Mouse (Mus musculus) G1E (cell line): Measurements from ENCODE around the gene Slc6a12. TPM values are rescaled to one million over a fixed set of nuclear protein-coding genes. Genes with fewer than 3 reads are reported as not detected.

Experiments used
- ATAC-seq: 2 replicates; pipeline ENCODE4 v1.8.0; 2016; ENCODE audit warnings: mild to moderate bottlenecking; ENCODE audit not compliant: insufficient number of reproducible peaks, poor library complexity, low FRiP score, severe bottlenecking; ENCODE audit errors: extremely low read depth
- DNase-seq: peaks from one replicate; pipeline ENCODE4 v3.0.0; 2012; ENCODE audit warnings: low spot score
- H3K27me3 ChIP-seq: 2 replicates; pipeline ENCODE4 v1.6.1; 2012; ENCODE audit warnings: mild to moderate bottlenecking, low read length, inconsistent platforms; ENCODE audit not compliant: insufficient read depth
- H3K36me3 ChIP-seq: replicated peaks from 2 replicates; pipeline ENCODE3; 2012; ENCODE audit warnings: mild to moderate bottlenecking, inconsistent platforms
- H3K4me1 ChIP-seq: 2 replicates; pipeline ENCODE4 v1.6.1; 2012; ENCODE audit warnings: low read depth, low read length, inconsistent platforms, mixed read lengths; ENCODE audit not compliant: insufficient read depth
- H3K4me3 ChIP-seq: 2 replicates; pipeline ENCODE4 v1.5.1; 2012; ENCODE audit warnings: low read depth, mild to moderate bottlenecking, inconsistent platforms, low read length, moderate library complexity, mixed read lengths
- H3K9me3 ChIP-seq: replicated peaks from 2 replicates; pipeline ENCODE4 v1.6.1; 2012; ENCODE audit warnings: inconsistent platforms
- CTCF ChIP-seq: IDR thresholded peaks from 2 replicates; pipeline ENCODE4 v1.5.1; 2012; ENCODE audit warnings: low read depth, low read length, inconsistent platforms, mixed read lengths
- GATA1 ChIP-seq: IDR thresholded peaks from 2 replicates; pipeline ENCODE4 v1.6.1; 2012; ENCODE audit warnings: borderline replicate concordance, low read length, inconsistent platforms, mixed read lengths
- GATA2 ChIP-seq: IDR thresholded peaks from 2 replicates; pipeline ENCODE4 v1.6.1; 2012; ENCODE audit warnings: low read depth, low read length, inconsistent platforms, borderline replicate concordance
- POLR2AphosphoS5 ChIP-seq: IDR thresholded peaks from 2 replicates; pipeline ENCODE4 v1.6.1; 2012; ENCODE audit warnings: low read depth, low read length, inconsistent platforms; ENCODE audit not compliant: insufficient replicate concordance
- TAL1 ChIP-seq: conservative IDR thresholded peaks from 2 replicates; pipeline ENCODE4 v1.6.1; 2012; ENCODE audit warnings: low read depth, low read length, inconsistent platforms, mixed read lengths
- polyA plus RNA-seq: library from polyadenylated mRNA; stranded (reverse); fragments of >175 nt; gene quantifications from 2 replicates; pipeline ENCODE4 v1.2.3, GENCODE M21; 2012
- total RNA-seq, 2 experiments: library from RNA; stranded (forward) in 1 of 2; stranded (reverse) in 1 of 2; fragments of 200-1000 nt in 1 of 2; fragments of >200 nt in 1 of 2; fragmentation: Nextera tagmentation in 1 of 2; gene quantifications; 2 replicates each; pipeline ENCODE4 v1.2.3; 2014 to 2017

Gene Slc6a12
- total and polyA plus RNA-seq, 3 experiments, result not detected

DNA sequence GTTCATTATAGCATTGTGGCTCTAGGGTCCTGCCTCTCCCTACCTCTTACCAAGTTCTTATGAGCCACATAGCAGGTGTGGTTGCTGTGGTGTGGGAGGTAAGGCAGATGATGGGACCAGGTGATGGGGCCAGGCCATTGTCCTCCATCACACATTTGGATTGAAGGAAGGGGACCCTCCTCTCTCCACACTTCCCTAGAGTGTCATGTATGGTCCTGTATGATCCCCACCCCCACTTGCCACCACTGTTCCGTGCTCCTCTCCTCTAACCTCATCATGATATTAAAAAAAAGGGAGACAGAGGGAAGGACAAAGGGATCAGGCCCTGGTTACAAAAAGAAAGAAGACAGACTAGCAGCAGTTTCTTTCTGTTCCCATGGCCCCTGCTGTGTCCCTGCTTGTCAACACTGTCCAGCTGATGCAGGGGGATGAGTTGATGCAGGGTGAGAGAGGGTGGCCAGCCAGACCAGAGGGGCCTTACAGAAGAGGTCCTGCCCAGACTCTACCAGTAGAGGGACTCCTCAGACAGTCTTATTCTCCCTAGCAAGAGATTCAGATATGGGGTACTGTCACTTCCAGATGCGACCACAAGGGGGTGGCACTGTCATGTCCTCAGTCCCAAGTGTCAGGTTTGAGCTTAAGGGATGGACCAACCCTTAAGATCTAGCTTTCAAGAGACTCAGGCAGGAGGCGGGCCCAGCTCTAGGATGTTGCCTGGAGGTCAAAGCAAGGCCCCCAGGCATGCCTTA lies 4.9 kb upstream of the Slc6a12 start:
- DNase-seq (peak; percentile 79), ATAC-seq (peak; percentile 51)
- H3K4me1 ChIP-seq, result peaks cover 33% of the 10 kb centered on the region
- no peak for TF ChIP-seq POLR2AphosphoS5
- no peak for TF ChIP-seq GATA1
- TF ChIP-seq GATA2, result no peak
- TF ChIP-seq CTCF, result peak; percentile 66
- TF ChIP-seq TAL1, result no peak
- no peaks in the 10 kb centered on the region for H3K9me3 ChIP-seq
- peaks cover 3% of the 10 kb centered on the region for H3K27me3 ChIP-seq
- H3K4me3 ChIP-seq, result peak overlapping the region; percentile 71; the same call in 1 of the 2 replicates
- H3K36me3 ChIP-seq, result peaks cover 23% of the 10 kb centered on the region

DNA sequence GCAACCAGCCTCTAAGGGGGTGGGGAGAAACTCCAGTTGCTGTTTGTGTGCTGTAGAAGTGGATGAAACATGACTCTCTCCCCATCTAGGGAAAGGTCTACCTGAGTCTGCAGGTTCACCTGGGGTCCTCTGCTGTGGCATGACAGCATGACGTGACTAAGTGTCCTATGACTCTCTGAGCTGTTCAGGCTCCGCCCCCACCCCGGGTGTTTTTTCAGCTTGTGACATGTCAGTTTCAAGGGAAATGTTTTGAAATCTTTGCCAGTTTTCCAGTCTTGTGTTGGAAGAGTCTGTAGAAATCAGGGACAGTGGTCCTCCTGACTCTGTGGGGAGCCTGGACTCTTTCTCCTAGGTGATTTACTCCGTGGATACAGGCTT lies 4.4 kb upstream of the Slc6a12 start:
- TF ChIP-seq CTCF (no peak), POLR2AphosphoS5 (no peak), GATA1 (no peak), TAL1 (no peak), GATA2 (no peak)
- peaks cover 23% of the 10 kb centered on the region for H3K36me3 ChIP-seq
- peaks cover 33% of the 10 kb centered on the region for H3K4me1 ChIP-seq
- H3K9me3 ChIP-seq, result no peaks in the 10 kb centered on the region
- no peak for ATAC-seq
- H3K27me3 ChIP-seq, result peaks cover 3% of the 10 kb centered on the region
- DNase-seq, result no peak
- H3K4me3 ChIP-seq, result no peak overlapping the region

DNA sequence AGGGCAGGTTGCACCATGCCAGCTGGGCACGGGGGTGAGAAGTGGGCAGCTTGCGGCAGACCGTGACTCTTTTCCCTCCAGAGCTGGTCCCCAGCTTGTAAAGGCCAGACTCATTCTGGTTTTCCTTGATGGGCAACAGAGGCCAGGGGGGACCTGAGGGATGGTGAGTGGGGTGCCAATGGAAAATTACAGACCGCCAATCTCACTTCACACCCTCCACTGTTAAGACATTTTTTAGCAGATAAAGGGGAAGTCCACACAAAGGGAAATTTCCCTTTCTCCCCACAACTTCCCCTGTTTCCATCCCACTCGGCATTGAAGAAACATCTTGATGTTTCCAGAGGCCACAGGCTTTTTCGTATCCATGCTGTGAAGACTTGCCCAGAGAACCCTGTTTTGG lies 1.2 kb upstream of the Slc6a12 start:
- H3K36me3 ChIP-seq, result peaks cover 23% of the 10 kb centered on the region
- H3K9me3 ChIP-seq, result no peaks in the 10 kb centered on the region
- H3K4me1 ChIP-seq, result peaks cover 20% of the 10 kb centered on the region
- peaks cover 3% of the 10 kb centered on the region for H3K27me3 ChIP-seq
- DNase-seq (no peak), ATAC-seq (no peak)
- no peak overlapping the region for H3K4me3 ChIP-seq
- no peak for TF ChIP-seq GATA1
- TF ChIP-seq GATA2, result no peak
- TF ChIP-seq POLR2AphosphoS5, result no peak
- no peak for TF ChIP-seq CTCF

DNA sequence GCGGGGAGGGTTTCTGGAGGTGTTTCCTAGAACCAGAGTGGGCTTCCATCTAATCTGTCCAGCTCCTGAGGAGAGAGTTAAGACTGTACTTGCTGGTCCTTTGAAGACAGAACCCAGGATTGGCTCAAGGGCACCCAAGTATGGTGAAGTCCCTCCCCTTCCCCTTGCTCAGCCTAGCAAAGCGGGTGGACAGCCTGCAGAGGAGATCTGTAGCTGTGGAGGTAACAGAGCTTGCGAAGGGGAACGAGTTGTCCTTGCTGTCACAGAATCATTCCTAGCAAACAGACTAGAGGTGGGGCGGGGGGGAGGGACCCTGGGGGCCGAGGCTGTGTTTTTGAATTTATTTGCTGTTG lies 871 bp downstream of the Slc6a12 start:
- H3K4me1 ChIP-seq, result peaks cover 2% of the 10 kb centered on the region; the same call in 1 of the 2 replicates
- H3K27me3 ChIP-seq, result peaks cover 3% of the 10 kb centered on the region
- peaks cover 7% of the 10 kb centered on the region for H3K36me3 ChIP-seq
- DNase-seq, result no peak
- no peaks in the 10 kb centered on the region for H3K9me3 ChIP-seq
- no peak for ATAC-seq
- no peak for TF ChIP-seq TAL1
- no peak for TF ChIP-seq GATA1
- no peak for TF ChIP-seq POLR2AphosphoS5
- TF ChIP-seq CTCF, result no peak
- TF ChIP-seq GATA2, result no peak
- no peak overlapping the region for H3K4me3 ChIP-seq

DNA sequence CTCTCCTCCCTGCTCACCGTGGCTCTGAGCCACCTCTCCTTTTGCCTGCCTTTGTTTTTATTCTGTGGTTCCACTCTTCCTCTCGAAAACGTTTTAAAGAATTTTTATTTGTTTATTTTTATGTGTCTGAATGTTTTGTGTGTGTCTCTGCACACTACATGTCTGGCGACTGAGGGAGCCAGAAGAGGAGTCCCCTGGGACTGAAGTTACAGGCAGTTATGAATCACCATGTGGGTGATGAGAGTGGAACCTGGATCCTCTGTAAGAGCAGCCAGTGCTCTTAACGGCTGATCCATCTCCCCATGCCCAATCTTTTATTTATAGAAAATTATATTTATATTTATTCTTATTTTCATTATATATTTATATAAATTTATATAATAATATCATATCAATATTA lies 1.5 kb downstream of the Slc6a12 start:
- Histone ChIP-seq H3K9me3 (no peaks in the 10 kb centered on the region), H3K36me3 (peaks cover under 1% of the 10 kb centered on the region), H3K4me1 (peaks cover 2% of the 10 kb centered on the region; the same call in 1 of the 2 replicates), H3K4me3 (no peak overlapping the region), H3K27me3 (peaks cover 3% of the 10 kb centered on the region)
- no peak for TF ChIP-seq GATA2
- no peak for TF ChIP-seq CTCF
- TF ChIP-seq TAL1, result no peak
- TF ChIP-seq POLR2AphosphoS5, result no peak
- no peak for TF ChIP-seq GATA1
- no peak for DNase-seq
- no peak for ATAC-seq

DNA sequence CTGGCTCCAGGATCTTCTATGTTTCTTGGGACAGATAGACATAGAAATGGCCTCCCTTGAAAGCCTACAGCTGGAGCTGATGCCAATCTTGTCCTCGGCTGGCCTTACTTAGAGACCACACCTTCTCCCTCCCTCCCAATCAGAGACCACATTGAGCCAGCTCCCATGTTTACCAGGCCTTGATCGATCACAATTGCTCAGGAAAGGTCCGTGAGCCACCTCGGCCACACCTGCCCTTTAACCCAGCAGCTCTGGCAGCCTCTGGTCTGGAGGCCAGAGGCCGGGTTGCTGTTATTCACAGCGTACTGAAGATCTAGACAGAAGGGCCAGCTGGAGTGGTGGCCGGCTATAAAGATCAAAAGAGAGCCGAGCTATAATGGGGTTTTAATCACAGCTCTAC lies 3.6 kb downstream of the Slc6a12 start:
- no peak for TF ChIP-seq CTCF
- TF ChIP-seq GATA2, result no peak
- TF ChIP-seq POLR2AphosphoS5, result no peak
- no peak for TF ChIP-seq TAL1
- TF ChIP-seq GATA1, result no peak

DNA sequence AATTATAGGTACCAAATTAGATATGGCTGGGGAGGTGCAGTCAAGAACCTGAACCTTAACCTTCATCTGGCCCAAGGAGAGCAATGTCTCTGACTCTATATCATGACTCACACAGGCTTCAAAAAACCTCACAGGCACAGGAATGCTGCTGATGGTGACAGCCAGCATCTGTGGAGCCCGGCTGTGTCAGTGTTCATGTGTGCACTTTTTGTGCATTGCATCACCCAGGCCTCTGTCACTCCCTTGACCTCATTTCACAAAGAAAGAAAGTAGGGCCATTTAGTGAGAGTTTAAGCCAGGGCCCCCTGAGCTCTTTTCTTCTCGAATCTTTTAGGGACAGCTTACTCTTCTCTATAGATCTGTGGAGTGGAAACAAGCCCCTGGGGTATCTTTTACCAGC lies 9.4 kb downstream of the Slc6a12 start:
- no peak for ATAC-seq
- no peak overlapping the region for H3K4me3 ChIP-seq
- H3K9me3 ChIP-seq, result no peaks in the 10 kb centered on the region
- no peaks in the 10 kb centered on the region for H3K36me3 ChIP-seq
- no peak for DNase-seq
- H3K27me3 ChIP-seq, result no peaks in the 10 kb centered on the region; the same call in none of the 2 replicates
- no peaks in the 10 kb centered on the region for H3K4me1 ChIP-seq
- TF ChIP-seq CTCF (no peak), GATA2 (no peak), GATA1 (no peak), TAL1 (no peak), POLR2AphosphoS5 (no peak)

More for the DNA sequence above, 3.6 kb downstream of the Slc6a12 start:
- Histone ChIP-seq H3K4me1 (peaks cover 2% of the 10 kb centered on the region; the same call in 1 of the 2 replicates), H3K36me3 (no peaks in the 10 kb centered on the region), H3K4me3 (no peak overlapping the region), H3K27me3 (peaks cover 3% of the 10 kb centered on the region), H3K9me3 (no peaks in the 10 kb centered on the region)
- ATAC-seq (no peak), DNase-seq (no peak)
